Comparison of ENCODE assay signal across 8 mouse cellular contexts in genomic region chr16:17530640-17531288, GRCm38 (mm10). TPM values are rescaled to one million over a fixed set of nuclear protein-coding genes. Genes with fewer than 3 reads are reported as not detected.
DNase-seq lines count a peak whose midpoint lies in the region; ATAC-seq and TF ChIP-seq lines count a peak whose summit lies in the region.

TSS of gene Thap7 (minus strand) at chr16:17531136.

- H3K4me2 ChIP-seq in heart, embryonic 15.5 days, result peak within 1 kb of the TSS; percentile 73
- peak within 1 kb of the TSS; percentile 99 for H3K4me2 ChIP-seq in liver, embryonic 14.5 days (ENCODE audit: low read depth)
- peak within 1 kb of the TSS; percentile 96 for H3K4me2 ChIP-seq in neural tube, embryonic 11.5 days (ENCODE audit: low read depth)
- peak within 1 kb of the TSS; percentile 90 for H3K4me2 ChIP-seq in stomach, postnatal 0 days (replicated peaks; ENCODE audit: low read depth)

- peak; percentile 93 for DNase-seq in c-Kit-negative CD71-positive TER-119-positive erythroid progenitor cells, embryonic 14.5 days (ENCODE audit: low read depth, low spot score)
- peak; percentile 97 for DNase-seq in forebrain, embryonic 10.5 days (ENCODE audit: extremely low spot score, low spot score)
- peak; percentile 97 to 99 for DNase-seq in kidney, postnatal 25 days
- peak; percentile 96 to 97 (median 96) for DNase-seq in liver, embryonic 14.5 days (ENCODE audit: low read depth in 3 of 3, low spot score in 3 of 3)
- peak; percentile 98 for DNase-seq in neural tube, embryonic 11.5 days (ENCODE audit: low spot score)
- DNase-seq in stomach, postnatal 0 days (ENCODE audit: low spot score), result peak; percentile 98

- H3K4me3 ChIP-seq in forebrain, embryonic 10.5 days, result peak within 1 kb of the TSS; percentile 69
- peak within 1 kb of the TSS; percentile 71 for H3K4me3 ChIP-seq in heart, embryonic 15.5 days
- peak within 1 kb of the TSS; percentile 80 to 86 for H3K4me3 ChIP-seq in liver, embryonic 14.5 days (ENCODE audit: insufficient read depth in 1 of 2, low read depth in 2 of 2, low read length in 2 of 2)
- H3K4me3 ChIP-seq in neural tube, embryonic 11.5 days (ENCODE audit: low read depth, low read length), result peak within 1 kb of the TSS; percentile 69
- H3K4me3 ChIP-seq in stomach, postnatal 0 days (ENCODE audit: low read depth, low read length), result peak within 1 kb of the TSS; percentile 66

- H3K9ac ChIP-seq in heart, embryonic 15.5 days, result peak within 1 kb of the TSS; percentile 63
- peak within 1 kb of the TSS; percentile 92 for H3K9ac ChIP-seq in liver, embryonic 14.5 days (replicated peaks)
- peak within 1 kb of the TSS; percentile 86 for H3K9ac ChIP-seq in neural tube, embryonic 11.5 days (ENCODE audit: low read length)
- peak within 1 kb of the TSS; percentile 85 for H3K9ac ChIP-seq in stomach, postnatal 0 days (ENCODE audit: low read length)

- H3K9me3 ChIP-seq in forebrain, embryonic 10.5 days, result no peaks in the 10 kb centered on the region
- no peaks in the 10 kb centered on the region for H3K9me3 ChIP-seq in heart, embryonic 15.5 days (replicated peaks)
- H3K9me3 ChIP-seq in liver, embryonic 14.5 days (ENCODE audit: control insufficient read depth, low read length), result no peaks in the 10 kb centered on the region
- no peaks in the 10 kb centered on the region for H3K9me3 ChIP-seq in neural tube, embryonic 11.5 days (ENCODE audit: control insufficient read depth, low read length)
- no peaks in the 10 kb centered on the region for H3K9me3 ChIP-seq in stomach, postnatal 0 days (ENCODE audit: control insufficient read depth, low read length)

- peaks cover 36% of the 10 kb centered on the region for H3K36me3 ChIP-seq in forebrain, embryonic 10.5 days (replicated peaks)
- H3K36me3 ChIP-seq in heart, embryonic 15.5 days, result peaks cover 30% of the 10 kb centered on the region
- H3K36me3 ChIP-seq in liver, embryonic 14.5 days (replicated peaks; ENCODE audit: control insufficient read depth, insufficient read depth, low read depth), result peaks cover 22% of the 10 kb centered on the region
- peaks cover 14% of the 10 kb centered on the region for H3K36me3 ChIP-seq in neural tube, embryonic 11.5 days (ENCODE audit: control insufficient read depth, insufficient read depth, low read length)
- H3K36me3 ChIP-seq in stomach, postnatal 0 days (ENCODE audit: control insufficient read depth, insufficient read depth, low read length), result peaks cover 18% of the 10 kb centered on the region

- WGBS in forebrain, embryonic 10.5 days, result under 1% methylated on average over 67 of the region's 67 CpGs
- under 1% methylated on average over 67 of the region's 67 CpGs for WGBS in heart, embryonic 15.5 days
- WGBS in liver, embryonic 14.5 days (ENCODE audit: insufficient replicate concordance), result under 1% methylated on average over 67 of the region's 67 CpGs
- WGBS in neural tube, embryonic 11.5 days, result under 1% methylated on average over 67 of the region's 67 CpGs
- under 1% methylated on average over 67 of the region's 67 CpGs for WGBS in stomach, postnatal 0 days

- H3K27me3 ChIP-seq in forebrain, embryonic 10.5 days (ENCODE audit: poor library complexity, severe bottlenecking), result no peaks in the 10 kb centered on the region
- H3K27me3 ChIP-seq in heart, embryonic 15.5 days, result no peaks in the 10 kb centered on the region
- H3K27me3 ChIP-seq in liver, embryonic 14.5 days (ENCODE audit: control insufficient read depth, insufficient read depth, low read length), result no peaks in the 10 kb centered on the region
- H3K27me3 ChIP-seq in neural tube, embryonic 11.5 days (ENCODE audit: control insufficient read depth, insufficient read depth, low read length), result no peaks in the 10 kb centered on the region
- H3K27me3 ChIP-seq in stomach, postnatal 0 days (ENCODE audit: control insufficient read depth, insufficient read depth, low read length), result no peaks in the 10 kb centered on the region

- peak; percentile 55 for TF ChIP-seq EP300 in liver, embryonic 14.5 days (IDR thresholded peaks at IDR 0.05; ENCODE audit: low read depth)
- peak; percentile 97 for TF ChIP-seq EP300 in stomach, postnatal 0 days (optimal IDR thresholded peaks at IDR 0.05)

- H3K4me1 ChIP-seq in forebrain, embryonic 10.5 days, result peaks cover 27% of the 10 kb centered on the region
- peaks cover 15% of the 10 kb centered on the region for H3K4me1 ChIP-seq in heart, embryonic 15.5 days (replicated peaks)
- H3K4me1 ChIP-seq in liver, embryonic 14.5 days (replicated peaks; ENCODE audit: control insufficient read depth in 2 of 2, insufficient read depth in 2 of 2, low read length in 1 of 2), result peaks cover 13 to 14% of the 10 kb centered on the region in 2 experiments
- H3K4me1 ChIP-seq in neural tube, embryonic 11.5 days (ENCODE audit: control insufficient read depth, insufficient read depth, low read length), result peaks cover 6% of the 10 kb centered on the region; the same call in 1 of the 2 replicates
- peaks cover 8% of the 10 kb centered on the region; the same call in 1 of the 2 replicates for H3K4me1 ChIP-seq in stomach, postnatal 0 days (replicated peaks; ENCODE audit: control insufficient read depth, insufficient read depth)

- no peak for TF ChIP-seq CTCF in liver, embryonic 14.5 days (IDR thresholded peaks at IDR 0.05; ENCODE audit: low read depth)
- TF ChIP-seq CTCF in stomach, postnatal 0 days (IDR thresholded peaks at IDR 0.05; ENCODE audit: low read depth), result no peak

- ATAC-seq in CD4-positive, CD25-positive, alpha-beta regulatory T cell, adult 4 months, result peak; percentile 94
- peak; percentile 96 for ATAC-seq in heart, embryonic 15.5 days (replicated peaks; ENCODE audit: insufficient number of reproducible peaks, insufficient read depth, low FRiP score, low read depth)
- peak; percentile 95 for ATAC-seq in liver, embryonic 14.5 days (ENCODE audit: insufficient read depth)
- ATAC-seq in neural tube, embryonic 11.5 days (ENCODE audit: insufficient read depth, low FRiP score, low TSS enrichment), result peak; percentile 95
- ATAC-seq in stomach, postnatal 0 days (ENCODE audit: low FRiP score, low TSS enrichment), result peak; percentile 97

- peak within 1 kb of the TSS; percentile 92 for H3K27ac ChIP-seq in forebrain, embryonic 10.5 days
- peak within 1 kb of the TSS; percentile 94 for H3K27ac ChIP-seq in heart, embryonic 15.5 days
- H3K27ac ChIP-seq in liver, embryonic 14.5 days, result peak within 1 kb of the TSS; percentile 88
- H3K27ac ChIP-seq in neural tube, embryonic 11.5 days (ENCODE audit: low read depth, low read length), result peak within 1 kb of the TSS; percentile 82
- H3K27ac ChIP-seq in stomach, postnatal 0 days (replicated peaks), result peak within 1 kb of the TSS; percentile 99

RNA-seq across cellular contexts. Expression of gene Thap7, which starts in this region (rescaled TPM):
- polyA plus RNA-seq in CD4-positive, CD25-positive, alpha-beta regulatory T cell, adult 4 months (2017; shearing (Covaris generic)), result 10 to 100 TPM; 66.1 to 98.7 TPM
- 51.7 and 53.4 TPM in 2 replicates for polyA plus RNA-seq in forebrain, embryonic 10.5 days (2016; fragmentation: Nextera tagmentation; extraction: Ambion mirVana)
- polyA plus RNA-seq in heart, embryonic 15.5 days (2015; fragmentation: Nextera tagmentation; extraction: Ambion mirVana), result 29.5 and 38.7 TPM in 2 replicates
- 20.4 and 21.8 TPM in 2 replicates for polyA plus RNA-seq in liver, embryonic 14.5 days (2012; rRNA removed)
- polyA plus RNA-seq in liver, embryonic 14.5 days (2014; fragmentation: Nextera tagmentation; extraction: Ambion mirVana), result 19.7 and 24.5 TPM in 2 replicates
- polyA plus RNA-seq in neural tube, embryonic 11.5 days (2014; fragmentation: Nextera tagmentation; extraction: Ambion mirVana), result 39.6 and 51.4 TPM in 2 replicates
- 41.0 and 42.4 TPM in 2 replicates for polyA plus RNA-seq in stomach, postnatal 0 days (2015; fragmentation: Nextera tagmentation; extraction: Ambion mirVana)

Comparison
In these comparisons a context has a peak if more than half of its experiments do, and no peak if none do; other contexts are left out.
1. Peak in every context shown above with its lines: DNase-seq, ATAC-seq, H3K4me3 ChIP-seq and H3K27ac ChIP-seq.